Mouse (Mus musculus): ENCODE results near the gene Ankzf1. TPM values are rescaled to one million over a fixed set of nuclear protein-coding genes. Genes with fewer than 3 reads are reported as not detected.
A peak's percentile ranks its signal among the peaks of the same experiment; 100 is the strongest.
"Not testable (repeated sequence)": the region's sequence is repeated elsewhere in the genome, so short reads cannot be mapped to it uniquely, and the experiment has no call there.

Ankzf1 gene
- polyA plus RNA-seq, 1 experiment: 41.0 TPM

- TF ChIP-seq POLR2A (IDR thresholded peaks at IDR 0.05; ENCODE audit: borderline replicate concordance, insufficient read depth, low read length): no peak
- TF ChIP-seq CTCF (IDR thresholded peaks at IDR 0.05; ENCODE audit: borderline replicate concordance, insufficient read depth, low read depth, low read length): no peak
- H3K27me3 ChIP-seq (ENCODE audit: control insufficient read depth, insufficient read depth, low read length): no peaks in the 10 kb centered on the region
- H3K4me1 ChIP-seq (ENCODE audit: control insufficient read depth, insufficient read depth, low read length): peaks cover 10% of the 10 kb centered on the region
- no peak overlapping the region for H3K4me3 ChIP-seq (replicated peaks; ENCODE audit: insufficient read depth, low read depth, low read length)
- no peak for DNase-seq
- no peak overlapping the region for H3K27ac ChIP-seq (ENCODE audit: insufficient read depth, low read length)
- WGBS: 87% methylated on average over 4 of the region's 4 CpGs
These were observed 39.3 kb downstream of the Ankzf1 start for GRCm38 (mm10) chr1:75231224-75231623.

GRCm38 (mm10) chr1:75231664-75232152 is 39.8 kb downstream of the Ankzf1 start, which contains the start of gene A630095N17Rik:
TSS of gene A630095N17Rik (minus strand) at chr1:75232102.
- Histone ChIP-seq H3K4me1 (ENCODE audit: control insufficient read depth, insufficient read depth, low read length) (peaks cover 10% of the 10 kb centered on the region), H3K27me3 (ENCODE audit: control insufficient read depth, insufficient read depth, low read length) (no peaks in the 10 kb centered on the region), H3K27ac (ENCODE audit: insufficient read depth, low read length) (no peak within 1 kb of the TSS), H3K4me3 (replicated peaks; ENCODE audit: insufficient read depth, low read depth, low read length) (no peak within 1 kb of the TSS)
- TF ChIP-seq POLR2A (IDR thresholded peaks at IDR 0.05; ENCODE audit: borderline replicate concordance, insufficient read depth, low read length) (no peak), CTCF (IDR thresholded peaks at IDR 0.05; ENCODE audit: borderline replicate concordance, insufficient read depth, low read depth, low read length) (no peak)
- DNase-seq: no peak
- 77% methylated on average over 5 of the region's 5 CpGs for WGBS

- peaks cover 10% of the 10 kb centered on the region for H3K4me1 ChIP-seq (ENCODE audit: control insufficient read depth, insufficient read depth, low read length)
- DNase-seq; H3K27me3 ChIP-seq (ENCODE audit: control insufficient read depth, insufficient read depth, low read length); H3K4me3 ChIP-seq (replicated peaks; ENCODE audit: insufficient read depth, low read depth, low read length); H3K27ac ChIP-seq (ENCODE audit: insufficient read depth, low read length): not testable (repeated sequence)
- WGBS: 78% methylated on average over 4 of the region's 4 CpGs
These were observed 40.5 kb downstream of the Ankzf1 start for GRCm38 (mm10) chr1:75232489-75232888.

GRCm38 (mm10) chr1:75234606-75235005 is 42.7 kb downstream of the Ankzf1 start:
- WGBS: under 1% methylated on average over 8 of the region's 8 CpGs
- TF ChIP-seq CTCF (IDR thresholded peaks at IDR 0.05; ENCODE audit: borderline replicate concordance, insufficient read depth, low read depth, low read length): peak; percentile 90
- TF ChIP-seq POLR2A (IDR thresholded peaks at IDR 0.05; ENCODE audit: borderline replicate concordance, insufficient read depth, low read length): no peak

GRCm38 (mm10) chr1:75236117-75237050 is 44.4 kb downstream of the Ankzf1 start, which contains the start of gene Dnajb2:
TSS of gene Dnajb2 (plus strand) at chr1:75236406.
- Histone ChIP-seq H3K27me3 (ENCODE audit: control insufficient read depth, insufficient read depth, low read length) (no peaks in the 10 kb centered on the region), H3K27ac (ENCODE audit: insufficient read depth, low read length) (peak within 1 kb of the TSS; percentile 100), H3K4me3 (replicated peaks; ENCODE audit: insufficient read depth, low read depth, low read length) (peak within 1 kb of the TSS; percentile 90), H3K4me1 (ENCODE audit: control insufficient read depth, insufficient read depth, low read length) (peaks cover 29% of the 10 kb centered on the region)
- WGBS: under 1% methylated on average over 64 of the region's 64 CpGs
- peak; percentile 93 for TF ChIP-seq POLR2A (IDR thresholded peaks at IDR 0.05; ENCODE audit: borderline replicate concordance, insufficient read depth, low read length)
- TF ChIP-seq CTCF (IDR thresholded peaks at IDR 0.05; ENCODE audit: borderline replicate concordance, insufficient read depth, low read depth, low read length): no peak
- peak; percentile 93 to 95 for DNase-seq

More at GRCm38 (mm10) chr1:75234606-75235005, 42.7 kb downstream of the Ankzf1 start:
- H3K27ac ChIP-seq (ENCODE audit: insufficient read depth, low read length): no peak overlapping the region
- H3K4me1 ChIP-seq (ENCODE audit: control insufficient read depth, insufficient read depth, low read length): peaks cover 24% of the 10 kb centered on the region
- H3K4me3 ChIP-seq (replicated peaks; ENCODE audit: insufficient read depth, low read depth, low read length): no peak overlapping the region
- no peaks in the 10 kb centered on the region for H3K27me3 ChIP-seq (ENCODE audit: control insufficient read depth, insufficient read depth, low read length)
- DNase-seq: peak; percentile 84 to 89

GRCm38 (mm10) chr1:75239591-75239990 is 47.6 kb downstream of the Ankzf1 start:
- Histone ChIP-seq H3K27ac (ENCODE audit: insufficient read depth, low read length) (peak overlapping the region; percentile 77; the same call in 1 of the 2 replicates), H3K27me3 (ENCODE audit: control insufficient read depth, insufficient read depth, low read length) (no peaks in the 10 kb centered on the region), H3K4me1 (ENCODE audit: control insufficient read depth, insufficient read depth, low read length) (peaks cover 29% of the 10 kb centered on the region), H3K4me3 (replicated peaks; ENCODE audit: insufficient read depth, low read depth, low read length) (no peak overlapping the region)
- peak; percentile 63 to 79 for DNase-seq
- 23% methylated on average over 10 of the region's 10 CpGs for WGBS
- TF ChIP-seq CTCF (IDR thresholded peaks at IDR 0.05; ENCODE audit: borderline replicate concordance, insufficient read depth, low read depth, low read length) (no peak), POLR2A (IDR thresholded peaks at IDR 0.05; ENCODE audit: borderline replicate concordance, insufficient read depth, low read length) (no peak)

- 85% methylated on average over 14 of the region's 14 CpGs for WGBS
- H3K27me3 ChIP-seq (ENCODE audit: control insufficient read depth, insufficient read depth, low read length): no peaks in the 10 kb centered on the region
- peaks cover 35% of the 10 kb centered on the region for H3K4me1 ChIP-seq (ENCODE audit: control insufficient read depth, insufficient read depth, low read length)
- DNase-seq: no peak
- no peak overlapping the region for H3K27ac ChIP-seq (ENCODE audit: insufficient read depth, low read length)
- H3K4me3 ChIP-seq (replicated peaks; ENCODE audit: insufficient read depth, low read depth, low read length): no peak overlapping the region
- TF ChIP-seq POLR2A (IDR thresholded peaks at IDR 0.05; ENCODE audit: borderline replicate concordance, insufficient read depth, low read length) (no peak), CTCF (IDR thresholded peaks at IDR 0.05; ENCODE audit: borderline replicate concordance, insufficient read depth, low read depth, low read length) (no peak)
These were observed 51.5 kb downstream of the Ankzf1 start for GRCm38 (mm10) chr1:75243411-75243810.

Data from cerebellum, adult 2 months (tissue).